Mouse (Mus musculus) skeletal muscle tissue, adult 2 months (tissue): ENCODE data around the gene Anxa6.

ENCODE experiments used
- DNase-seq: peaks from one replicate; pipeline ENCODE4 v3.0.0-alpha.2; 2012; ENCODE audit warnings: low read depth, low spot score

Gene Anxa6

GRCm38 (mm10) chr11:55033040-55033660 is at the start of gene Anxa6:
Anxa6 (minus strand) TSS chr11:55033445.
- peak; percentile 84 for DNase-seq

GRCm38 (mm10) chr11:55081206-55081605 is 48.0 kb upstream of the Anxa6 start:
- DNase-seq, result no peak

GRCm38 (mm10) chr11:55079180-55079579 is 45.9 kb upstream of the Anxa6 start:
- DNase-seq, result no peak

GRCm38 (mm10) chr11:55078502-55078901 is 45.3 kb upstream of the Anxa6 start:
- DNase-seq, result no peak

GRCm38 (mm10) chr11:55077331-55078231 is 44.3 kb upstream of the Anxa6 start, which contains the start of gene Ccdc69:
Ccdc69 (minus strand) TSS chr11:55078131.
- DNase-seq, result peak; percentile 91

- no peak for DNase-seq
These were observed 43.0 kb upstream of the Anxa6 start for GRCm38 (mm10) chr11:55076234-55076633.

- peak; percentile 56 for DNase-seq
These were observed 42.4 kb upstream of the Anxa6 start for GRCm38 (mm10) chr11:55075602-55076001.

GRCm38 (mm10) chr11:55073191-55073590 is 39.9 kb upstream of the Anxa6 start:
- peak; percentile 70 for DNase-seq

GRCm38 (mm10) chr11:55072467-55072866 is 39.2 kb upstream of the Anxa6 start:
- DNase-seq, result no peak

- no peak for DNase-seq
These were observed 38.1 kb upstream of the Anxa6 start for GRCm38 (mm10) chr11:55071344-55071743.

- DNase-seq, result no peak
These were observed 35.8 kb upstream of the Anxa6 start for GRCm38 (mm10) chr11:55069023-55069422.

GRCm38 (mm10) chr11:55066921-55067320 is 33.7 kb upstream of the Anxa6 start:
- DNase-seq, result no peak

GRCm38 (mm10) chr11:55062856-55063255 is 29.6 kb upstream of the Anxa6 start:
- DNase-seq, result no peak

- peak; percentile 61 for DNase-seq
These were observed 27.6 kb upstream of the Anxa6 start for GRCm38 (mm10) chr11:55060802-55061201.

- DNase-seq, result no peak
These were observed 24.3 kb upstream of the Anxa6 start for GRCm38 (mm10) chr11:55057511-55057910.

- no peak for DNase-seq
These were observed 17.7 kb upstream of the Anxa6 start for GRCm38 (mm10) chr11:55050837-55051510.

- DNase-seq, result peak; percentile 41
These were observed 13.4 kb upstream of the Anxa6 start for GRCm38 (mm10) chr11:55046600-55046999.

- DNase-seq, result no peak
These were observed 8.1 kb upstream of the Anxa6 start for GRCm38 (mm10) chr11:55041348-55041747.

- peak; percentile 67 for DNase-seq
These were observed 6.3 kb upstream of the Anxa6 start for GRCm38 (mm10) chr11:55039591-55039990.

GRCm38 (mm10) chr11:55036601-55037000 is 3.4 kb upstream of the Anxa6 start:
- no peak for DNase-seq

- no peak for DNase-seq
These were observed 959 bp downstream of the Anxa6 start for GRCm38 (mm10) chr11:55032286-55032685.

GRCm38 (mm10) chr11:55031991-55032280 is 1.3 kb downstream of the Anxa6 start:
- no peak for DNase-seq
